Mouse (Mus musculus) adrenal gland, adult (tissue): ENCODE results near the gene Gfpt2.
"Not testable (repeated sequence)": the region's sequence is repeated elsewhere in the genome, so short reads cannot be mapped to it uniquely, and the experiment has no call there.

ENCODE experiments used
- DNase-seq, 2 experiments: peaks; one replicate each; pipeline ENCODE4 v3.0.0; 2022 to 2023; ENCODE audit warnings: low spot score in 1 of 2; ENCODE audit not compliant: inconsistent age in 2 of 2

The Gfpt2 gene

GRCm38 (mm10) chr11:49793619-49794341 lies at the start of gene Gfpt2:
Gfpt2 (plus strand) TSS chr11:49794178.
- DNase-seq = peak; percentile 69 to 84

DNA sequence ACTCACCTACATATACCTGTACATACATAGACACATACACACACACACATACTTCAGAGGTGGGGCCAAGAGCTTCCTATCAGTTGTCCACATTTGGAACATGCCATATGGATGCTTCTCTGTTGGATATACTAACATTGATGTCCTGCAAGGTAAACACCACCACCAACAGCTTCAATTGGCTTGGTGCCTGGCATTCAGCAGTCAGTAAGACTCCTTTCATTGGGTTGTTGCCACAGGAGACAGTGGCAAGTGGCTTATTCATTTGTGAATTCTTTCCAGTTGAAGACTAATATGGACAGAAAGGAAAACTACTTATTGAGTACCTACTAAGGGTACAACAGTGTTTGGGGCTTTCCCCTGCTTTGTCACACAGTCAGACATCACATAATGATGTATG lies 49.0 kb upstream of the Gfpt2 start:
- DNase-seq = no peak

GRCm38 (mm10) chr11:49745839-49746238 lies 48.1 kb upstream of the Gfpt2 start:
- no peak for DNase-seq

DNA sequence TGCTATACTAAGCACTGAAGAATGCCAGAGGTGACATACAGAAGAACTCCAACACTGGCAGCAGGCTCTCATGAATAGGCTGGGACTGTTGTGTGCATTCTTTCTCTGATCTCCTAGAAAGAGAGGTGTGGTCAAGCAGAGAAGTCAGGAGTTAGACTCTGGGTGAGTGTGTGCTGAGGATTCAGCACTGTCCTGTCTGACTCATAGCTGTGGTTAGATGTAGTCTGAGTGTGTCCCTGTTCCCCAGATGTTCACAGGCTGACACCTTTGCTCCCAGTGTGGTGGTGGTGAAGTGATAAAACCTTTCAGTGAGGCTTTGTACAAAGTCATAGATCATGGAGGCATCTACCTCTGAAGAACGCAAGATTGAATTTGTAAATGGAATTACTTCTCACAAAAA lies 47.2 kb upstream of the Gfpt2 start:
- no peak for DNase-seq

- peak; percentile 60 to 85 for DNase-seq
Measured at GRCm38 (mm10) chr11:49754958-49755665, 38.9 kb upstream of the Gfpt2 start.

GRCm38 (mm10) chr11:49758096-49758495 lies 35.9 kb upstream of the Gfpt2 start:
- DNase-seq = no peak

DNA sequence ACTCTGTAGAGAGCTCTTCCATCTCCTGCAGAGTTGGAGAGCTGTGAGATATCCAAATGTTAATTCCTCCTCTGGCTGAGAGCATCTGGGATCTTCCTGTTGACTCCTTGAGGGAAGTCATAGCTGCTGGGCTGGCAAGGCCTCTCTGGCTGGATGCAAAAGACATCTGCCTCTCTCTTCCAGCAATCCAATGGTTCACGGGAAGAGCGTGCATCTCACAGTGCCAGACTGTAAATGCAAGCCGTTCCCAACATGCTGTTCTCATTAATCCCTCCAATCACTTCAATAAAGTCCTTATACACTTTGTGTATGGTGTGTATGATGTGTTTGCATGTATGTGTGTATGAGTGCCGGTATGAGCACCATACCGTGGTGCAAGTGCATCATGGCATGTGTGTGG lies 32.8 kb upstream of the Gfpt2 start:
- DNase-seq = no peak

DNA sequence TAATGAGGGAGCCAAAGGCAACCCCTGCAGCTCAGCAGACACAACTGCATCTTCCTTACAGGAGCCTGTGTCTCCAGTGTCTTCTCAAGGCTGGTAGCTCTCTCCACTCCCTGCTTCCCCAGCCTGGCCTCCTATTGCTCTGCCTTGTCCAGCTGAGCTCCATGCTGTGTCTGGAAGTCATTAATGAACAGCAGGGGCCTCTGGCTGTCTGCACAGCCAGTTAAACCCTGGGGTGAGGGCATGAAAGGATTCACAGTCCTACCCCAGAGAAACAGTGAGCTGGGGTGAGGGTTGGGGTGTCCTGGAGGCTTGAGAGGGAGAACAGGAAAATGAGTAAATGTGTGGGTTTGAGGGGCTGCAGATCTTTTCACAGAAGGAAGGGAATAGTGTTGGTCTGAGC lies 30.4 kb upstream of the Gfpt2 start:
- peak in 1 of 2 experiments; percentile 35 for DNase-seq

GRCm38 (mm10) chr11:49764023-49764422 lies 30.0 kb upstream of the Gfpt2 start:
- peak in 1 of 2 experiments; percentile 60 for DNase-seq

- peak; percentile 47 to 71 for DNase-seq
Measured at GRCm38 (mm10) chr11:49764639-49765299, 29.2 kb upstream of the Gfpt2 start.

DNA sequence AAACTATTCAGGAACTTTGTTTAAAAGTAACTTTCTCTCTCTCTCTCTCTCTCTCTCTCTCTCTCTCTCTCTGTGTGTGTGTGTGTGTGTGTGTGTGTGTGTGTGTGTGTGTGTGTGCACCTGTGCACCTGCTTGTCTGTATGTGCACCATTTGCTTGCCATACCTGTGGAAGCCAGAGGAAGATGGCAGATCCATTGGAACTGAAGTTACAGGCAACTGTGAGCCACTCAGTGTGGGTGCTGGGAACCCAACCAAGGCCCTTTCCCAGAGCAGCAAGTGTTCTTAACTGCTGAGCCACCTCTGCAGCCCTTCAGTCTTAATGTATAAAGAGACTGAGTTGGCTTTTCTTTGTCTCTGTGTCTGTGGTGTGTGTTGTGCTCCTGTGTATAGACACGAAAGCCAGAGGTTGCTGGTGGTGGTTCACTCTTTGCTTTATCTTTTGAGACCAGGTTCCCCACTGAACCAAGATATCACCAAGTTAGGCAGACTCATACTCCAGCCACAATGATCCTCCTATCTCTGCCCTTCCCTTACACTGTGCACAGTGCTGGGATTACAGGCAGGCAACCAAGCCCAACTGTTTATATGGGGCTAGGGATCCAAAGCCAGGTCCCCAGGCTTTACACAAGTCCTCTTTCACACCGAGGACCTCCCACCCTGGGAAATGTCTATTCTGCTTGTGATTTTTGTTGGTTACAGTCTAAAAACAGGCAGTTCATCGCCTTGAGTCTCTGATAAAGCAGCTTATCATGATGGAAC lies 28.4 kb upstream of the Gfpt2 start:
- no peak for DNase-seq

DNA sequence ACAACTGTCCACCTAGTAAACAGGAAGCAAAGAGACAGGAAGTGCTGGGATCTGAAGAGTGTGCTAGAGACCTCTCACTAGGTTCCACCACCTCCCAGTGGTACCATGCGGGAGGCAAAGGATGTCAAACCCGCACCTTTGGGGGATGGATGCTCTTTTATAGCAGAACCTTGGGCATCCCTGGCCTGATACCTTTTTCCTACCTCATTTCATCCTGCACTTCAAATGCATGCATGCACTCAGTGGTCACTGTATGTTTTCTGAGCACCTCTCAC lies 27.9 kb upstream of the Gfpt2 start:
- DNase-seq = no peak

DNA sequence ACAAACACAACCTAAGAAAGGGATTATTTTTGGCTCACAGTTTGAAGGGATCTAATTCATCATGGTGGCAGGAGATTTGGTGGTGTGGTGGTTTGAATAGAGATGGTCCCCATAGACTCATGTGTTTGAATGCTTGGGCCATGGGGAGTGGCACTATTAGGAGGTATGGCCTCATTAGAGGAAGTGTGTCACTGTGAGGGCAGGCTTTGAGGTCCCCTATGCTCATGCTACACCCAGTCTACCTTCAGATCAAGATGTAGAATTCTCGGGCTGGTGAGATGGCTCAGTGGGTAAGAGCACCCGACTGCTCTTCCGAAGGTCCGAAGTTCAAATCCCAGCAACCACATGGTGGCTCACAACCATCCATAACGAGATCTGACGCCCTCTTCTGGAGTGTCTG lies 26.5 kb upstream of the Gfpt2 start:
- DNase-seq = not testable (repeated sequence)

- DNase-seq = no peak
Measured at GRCm38 (mm10) chr11:49768781-49769180, 25.2 kb upstream of the Gfpt2 start.

DNA sequence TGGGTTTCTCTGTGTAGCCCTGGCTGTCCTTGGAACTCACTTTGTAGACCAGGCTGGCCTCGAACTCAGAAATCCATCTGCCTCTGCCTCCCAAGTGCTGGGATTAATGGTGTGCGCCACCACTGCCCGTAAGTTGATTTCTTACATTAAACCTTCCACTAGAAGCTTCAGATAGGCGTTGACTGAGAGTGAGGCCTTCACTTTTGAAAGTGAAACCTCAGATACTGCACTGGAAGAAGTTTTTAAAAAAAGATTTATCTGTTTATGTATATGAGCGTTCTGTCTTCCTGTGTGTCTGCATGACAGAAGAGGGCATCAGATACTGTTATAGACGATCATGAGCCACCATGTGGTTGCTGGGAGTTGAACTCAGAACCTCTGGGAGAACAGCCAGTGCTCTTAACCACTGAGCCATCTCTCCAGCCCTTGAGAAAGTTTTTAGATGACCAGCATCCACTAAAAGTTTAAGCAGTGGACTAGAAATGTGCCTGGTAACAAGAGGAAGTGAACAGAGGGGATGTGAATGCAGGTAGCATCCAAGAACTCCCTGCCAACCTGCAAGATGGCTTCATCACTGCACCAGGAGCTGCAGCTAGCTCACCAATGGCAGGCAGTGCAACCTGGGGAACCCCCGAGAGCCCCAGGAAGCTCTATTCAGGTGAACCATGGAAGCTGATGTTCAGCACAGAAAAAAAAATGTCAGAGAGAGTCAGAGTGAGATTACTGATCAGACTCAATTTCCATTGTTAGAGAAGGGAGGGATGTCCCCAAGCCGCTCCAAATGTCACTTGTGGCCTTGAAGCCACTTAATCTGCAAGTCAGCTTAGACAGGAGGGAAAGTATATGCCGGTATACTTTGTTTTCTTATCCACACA lies 23.1 kb upstream of the Gfpt2 start:
- no peak for DNase-seq

DNA sequence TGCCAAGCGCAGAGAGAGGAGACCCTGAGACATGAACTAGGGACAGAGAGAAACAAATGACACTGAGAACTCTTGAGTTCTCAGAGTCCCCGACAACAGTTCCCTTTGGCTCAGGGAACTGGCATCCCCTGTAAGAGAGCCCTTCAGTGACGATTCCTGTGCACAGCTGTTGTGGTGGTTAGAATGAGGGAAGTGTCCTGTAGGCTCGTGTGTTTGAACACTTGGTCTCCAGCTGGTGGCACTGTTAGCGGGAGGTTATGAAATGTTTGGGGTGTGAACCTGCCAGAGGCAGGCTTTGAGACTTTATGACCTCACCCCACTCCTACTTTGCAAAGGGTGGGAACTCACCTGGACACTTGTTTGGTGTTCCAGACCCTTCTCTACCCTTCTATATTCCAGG lies 21.7 kb upstream of the Gfpt2 start:
- no peak for DNase-seq

GRCm38 (mm10) chr11:49774894-49775293 lies 19.1 kb upstream of the Gfpt2 start:
- DNase-seq = no peak

DNA sequence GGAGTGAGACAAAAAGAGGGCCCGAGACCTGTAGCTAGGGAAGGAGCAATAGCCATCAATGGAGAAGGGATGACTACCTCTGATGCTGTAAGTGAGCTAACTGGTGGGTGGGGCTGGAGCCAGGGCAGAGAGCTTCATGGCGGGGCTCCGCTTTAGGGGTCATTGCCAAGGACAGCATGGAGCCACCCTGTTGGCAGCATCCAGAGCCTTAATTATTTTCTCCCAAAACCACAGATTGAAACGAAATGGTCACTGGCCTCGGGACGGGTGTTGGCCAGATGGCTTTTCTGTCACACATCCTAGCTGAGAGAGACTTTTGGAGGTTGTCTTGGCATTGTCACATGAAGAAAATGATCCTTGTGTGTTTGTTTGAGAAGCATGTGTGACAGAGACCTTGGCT lies 15.1 kb upstream of the Gfpt2 start:
- DNase-seq = no peak

DNA sequence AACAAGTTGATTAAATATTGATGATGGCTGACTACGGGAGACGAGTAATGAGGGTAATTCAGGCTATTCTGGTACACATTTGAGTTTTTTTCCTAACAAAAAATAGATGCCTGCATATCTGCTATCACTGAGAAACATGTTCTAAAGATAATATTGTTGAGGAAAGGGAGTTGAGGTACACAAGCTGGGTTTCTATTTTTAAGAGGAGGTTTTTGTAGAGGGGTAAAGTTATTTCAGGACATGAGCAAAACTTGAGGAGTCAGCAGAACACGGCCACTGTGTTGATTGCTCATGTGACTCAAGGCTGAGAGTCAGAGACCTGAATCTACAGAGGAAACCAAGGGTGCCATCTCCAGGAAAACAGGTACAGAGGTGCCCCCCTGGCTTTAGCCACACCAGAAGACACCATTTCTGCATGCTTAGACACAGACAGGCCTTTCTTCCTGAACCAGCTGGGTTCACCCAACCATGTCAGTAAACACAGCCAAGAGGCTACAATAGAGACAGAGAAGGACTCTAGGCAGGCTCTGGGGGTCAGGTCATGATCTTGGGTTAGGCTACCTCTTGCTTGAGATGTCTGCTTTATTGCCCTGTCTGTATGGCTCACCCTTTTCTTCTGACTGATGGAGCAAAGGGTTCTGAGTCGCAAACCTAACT lies 13.7 kb upstream of the Gfpt2 start:
- DNase-seq = no peak

- DNase-seq = no peak
Measured at GRCm38 (mm10) chr11:49781833-49782399, 12.1 kb upstream of the Gfpt2 start.
